Mouse (Mus musculus): Measurements from ENCODE around the gene H2-Aa. TPM values are rescaled to one million over a fixed set of nuclear protein-coding genes. Genes with fewer than 3 reads are reported as not detected.

H2-Aa gene
- polyA plus RNA-seq, 1 experiment, result 360 TPM

Other genes starting within 250 kb of the H2-Aa start
- gene Col11a2, start 248.4 kb downstream of the H2-Aa start, polyA plus RNA-seq (2012; rRNA removed), result 0.69 and 1.0 TPM in 2 replicates
- gene H2-Oa, start 195.5 kb downstream of the H2-Aa start, polyA plus RNA-seq (2012; rRNA removed), result 2.1 and 2.5 TPM in 2 replicates
- gene H2-DMa, start 168.3 kb downstream of the H2-Aa start, polyA plus RNA-seq (2012; rRNA removed), result 73.0 and 74.6 TPM in 2 replicates
- 110 and 117 TPM in 2 replicates for gene Brd2, start 165.2 kb downstream of the H2-Aa start, polyA plus RNA-seq (2012; rRNA removed)
- gene H2-DMb2, start 144.5 kb downstream of the H2-Aa start, polyA plus RNA-seq (2012; rRNA removed), result 51.4 and 61.0 TPM in 2 replicates
- 87.5 and 107 TPM in 2 replicates for gene H2-DMb1, start 134.8 kb downstream of the H2-Aa start, polyA plus RNA-seq (2012; rRNA removed)
- 23.3 and 27.8 TPM in 2 replicates for gene Tap1, start 100.3 kb downstream of the H2-Aa start, polyA plus RNA-seq (2012; rRNA removed)
- gene Psmb9, start 100.1 kb downstream of the H2-Aa start, polyA plus RNA-seq (2012; rRNA removed), result 32.1 and 32.8 TPM in 2 replicates
- 56.3 and 58.9 TPM in 2 replicates for gene Psmb8, start 90.1 kb downstream of the H2-Aa start, polyA plus RNA-seq (2012; rRNA removed)
- 28.0 and 33.7 TPM in 2 replicates for gene Tap2, start 84.3 kb downstream of the H2-Aa start, polyA plus RNA-seq (2012; rRNA removed)
- gene H2-Ob, start 48.9 kb downstream of the H2-Aa start, polyA plus RNA-seq (2012; rRNA removed), result 2.6 and 3.5 TPM in 2 replicates
- 534 and 583 TPM in 2 replicates for gene H2-Ab1, start 30.1 kb downstream of the H2-Aa start, polyA plus RNA-seq (2012; rRNA removed)
- 161 and 168 TPM in 2 replicates for gene H2-Eb1, start 18.0 kb upstream of the H2-Aa start, polyA plus RNA-seq (2012; rRNA removed)
- 0.05 and 0.06 TPM in 2 replicates for gene H2-Eb2, start 37.8 kb upstream of the H2-Aa start, polyA plus RNA-seq (2012; rRNA removed)
- gene Btnl2, start 67.0 kb upstream of the H2-Aa start, polyA plus RNA-seq (2012; rRNA removed), result 0.62 and 0.66 TPM in 2 replicates
- gene Btnl1, start 89.3 kb upstream of the H2-Aa start, polyA plus RNA-seq (2012; rRNA removed), result 0.06 and 0.07 TPM in 2 replicates
- 3.0 and 3.2 TPM in 2 replicates for gene BC051142, start 111.0 kb upstream of the H2-Aa start, polyA plus RNA-seq (2012; rRNA removed)
- 0.11 TPM in 1 of 2 replicates, not detected in the other for gene Btnl4, start 189.5 kb upstream of the H2-Aa start, polyA plus RNA-seq (2012; rRNA removed)
- not detected in 2 replicates for gene Btnl6, start 229.5 kb upstream of the H2-Aa start, polyA plus RNA-seq (2012; rRNA removed)